Mouse (Mus musculus): ENCODE data around the gene Btnl1. TPM values are rescaled to one million over a fixed set of nuclear protein-coding genes. Genes with fewer than 3 reads are reported as not detected.

Btnl1 gene
- not detected for total RNA-seq (2021)

- no peak for DNase-seq
Measured at GRCm38 (mm10) chr17:34376847-34377246, at the start of gene Btnl1. Btnl1 (plus strand) TSS chr17:34377132.

- DNase-seq, result no peak
Measured at GRCm38 (mm10) chr17:34329807-34330206, 47.1 kb upstream of the Btnl1 start.

- no peak for DNase-seq
Measured at GRCm38 (mm10) chr17:34331200-34331599, 45.7 kb upstream of the Btnl1 start.

GRCm38 (mm10) chr17:34340619-34341402, 36.1 kb upstream of the Btnl1 start:
- DNase-seq, result no peak

GRCm38 (mm10) chr17:34344882-34345281, 32.0 kb upstream of the Btnl1 start:
- no peak for DNase-seq

- DNase-seq, result no peak
Measured at GRCm38 (mm10) chr17:34345486-34345885, 31.4 kb upstream of the Btnl1 start.

GRCm38 (mm10) chr17:34346041-34346440, 30.9 kb upstream of the Btnl1 start:
- DNase-seq, result no peak

GRCm38 (mm10) chr17:34347606-34348308, 29.2 kb upstream of the Btnl1 start:
- peak; percentile 49 for DNase-seq

- peak; percentile 85 for DNase-seq
Measured at GRCm38 (mm10) chr17:34349429-34349828, 27.5 kb upstream of the Btnl1 start.

- DNase-seq, result no peak
Measured at GRCm38 (mm10) chr17:34354539-34354938, 22.4 kb upstream of the Btnl1 start, which contains the start of gene Btnl2. Btnl2 (plus strand) TSS chr17:34354822.

- no peak for DNase-seq
Measured at GRCm38 (mm10) chr17:34354940-34355339, 22.0 kb upstream of the Btnl1 start.

GRCm38 (mm10) chr17:34362954-34363546, 13.9 kb upstream of the Btnl1 start:
- DNase-seq, result no peak

GRCm38 (mm10) chr17:34363676-34364310, 13.1 kb upstream of the Btnl1 start:
- DNase-seq, result no peak

GRCm38 (mm10) chr17:34365031-34365430, 11.9 kb upstream of the Btnl1 start:
- DNase-seq, result no peak

GRCm38 (mm10) chr17:34370563-34370962, 6.4 kb upstream of the Btnl1 start:
- DNase-seq, result no peak

GRCm38 (mm10) chr17:34373055-34373709, 3.8 kb upstream of the Btnl1 start:
- no peak for DNase-seq

GRCm38 (mm10) chr17:34377450-34378209, 698 bp downstream of the Btnl1 start:
- DNase-seq, result no peak

GRCm38 (mm10) chr17:34378716-34379115, 1.8 kb downstream of the Btnl1 start:
- no peak for DNase-seq

- DNase-seq, result no peak
Measured at GRCm38 (mm10) chr17:34379451-34379850, 2.5 kb downstream of the Btnl1 start.

- DNase-seq, result no peak
Measured at GRCm38 (mm10) chr17:34381876-34382275, 4.9 kb downstream of the Btnl1 start.

GRCm38 (mm10) chr17:34383212-34383611, 6.3 kb downstream of the Btnl1 start:
- DNase-seq, result peak; percentile 24

GRCm38 (mm10) chr17:34384699-34385098, 7.8 kb downstream of the Btnl1 start:
- no peak for DNase-seq
